Mouse (Mus musculus) hindbrain, postnatal 0 days (tissue): Measurements from ENCODE around the gene Elp5. TPM values are rescaled to one million over a fixed set of nuclear protein-coding genes. Genes with fewer than 3 reads are reported as not detected.

Experiments
- ATAC-seq: fragments of 200-750 bp; cut with Nextera tagmentation; 2 replicates; pipeline ENCODE4 v1.8.0; 2017; ENCODE audit warnings: mild to moderate bottlenecking, moderate TSS enrichment, moderate library complexity
- DNase-seq: peaks from one replicate; pipeline ENCODE4 v3.0.0-alpha.2; 2015; ENCODE audit warnings: low spot score
- H3K27ac ChIP-seq: fragments of 300-500 bp; sonication (generic); 2 replicates; pipeline ENCODE4 v1.5.1; 2014; ENCODE audit warnings: mild to moderate bottlenecking
- H3K27me3 ChIP-seq: fragments of 300-500 bp; sonication (generic); 2 replicates; pipeline ENCODE4 v1.6.1; 2014; ENCODE audit warnings: low read length, mixed read lengths; ENCODE audit not compliant: insufficient read depth
- H3K36me3 ChIP-seq: fragments of 300-500 bp; sonication (generic); 2 replicates; pipeline ENCODE4 v1.6.1; 2014; ENCODE audit warnings: low read length, mixed read lengths; ENCODE audit not compliant: insufficient read depth
- H3K4me1 ChIP-seq: fragments of 300-500 bp; sonication (generic); 2 replicates; pipeline ENCODE4 v1.6.1; 2014; ENCODE audit warnings: antibody characterized with exemption, low read length, mixed read lengths; ENCODE audit not compliant: insufficient read depth
- H3K4me2 ChIP-seq: fragments of 300-500 bp; sonication (generic); 2 replicates; pipeline ENCODE4 v1.6.1; 2014; ENCODE audit warnings: low read depth, mild to moderate bottlenecking, low read length, moderate library complexity, mixed read lengths
- H3K4me3 ChIP-seq: fragments of 300-500 bp; sonication (generic); 2 replicates; pipeline ENCODE4 v1.5.1; 2014; ENCODE audit warnings: low read length
- H3K9ac ChIP-seq: fragments of 300-500 bp; sonication (generic); replicated peaks from 2 replicates; pipeline ENCODE4 v1.6.1; 2014; ENCODE audit warnings: mild to moderate bottlenecking, low read length, moderate library complexity, mixed read lengths
- H3K9me3 ChIP-seq: fragments of 300-500 bp; sonication (generic); 2 replicates; pipeline ENCODE4 v1.6.1; 2016; ENCODE audit warnings: low read length, mixed read lengths
- CTCF ChIP-seq: IDR thresholded peaks from 2 replicates; pipeline ENCODE4 v1.5.1; 2016; ENCODE audit warnings: antibody characterized with exemption, control low read depth, low read depth
- WGBS: fragments of 180-500 bp; shearing (Covaris S2); extraction: QIAGEN DNeasy Blood & Tissue Kit; methylation state at CpG from one replicate; pipeline ENCODE4 v1.1.7; 2014; 5-methylcytosine and 5-hydroxymethylcytosine counted together
- polyA plus RNA-seq: library from polyadenylated mRNA; unstranded; fragments of >200 nt; fragmentation: Nextera tagmentation; extraction: Ambion mirVana; gene quantifications from 2 replicates; pipeline ENCODE4 v1.2.1, GENCODE M21; 2015
- total RNA-seq: library from RNA; depleted of rRNA; stranded (reverse); fragments of >200 nt; gene quantifications from 2 replicates; pipeline ENCODE4 v1.2.3, GENCODE M21; 2014

Gene Elp5
- total and polyA plus RNA-seq, 2 experiments from 2014 or later = 137 to 168 TPM

- WGBS = 86% methylated on average over 6 of the region's 6 CpGs
- Histone ChIP-seq H3K9me3 (no peaks in the 10 kb centered on the region), H3K36me3 (peaks cover 74% of the 10 kb centered on the region), H3K27ac (no peak overlapping the region), H3K4me3 (no peak overlapping the region), H3K27me3 (no peaks in the 10 kb centered on the region), H3K4me1 (peaks cover 6% of the 10 kb centered on the region), H3K9ac (no peak overlapping the region), H3K4me2 (no peak overlapping the region)
- TF ChIP-seq CTCF = no peak
- ATAC-seq (no peak), DNase-seq (no peak)
Measured at GRCm38 (mm10) chr11:70010033-70010432, 27.7 kb upstream of the Elp5 start.

GRCm38 (mm10) chr11:70005521-70005920, 23.2 kb upstream of the Elp5 start:
- Histone ChIP-seq H3K9me3 (no peaks in the 10 kb centered on the region), H3K27me3 (no peaks in the 10 kb centered on the region), H3K27ac (no peak overlapping the region), H3K4me3 (no peak overlapping the region), H3K4me2 (no peak overlapping the region), H3K9ac (no peak overlapping the region), H3K36me3 (peaks cover 54% of the 10 kb centered on the region), H3K4me1 (peaks cover 22% of the 10 kb centered on the region)
- TF ChIP-seq CTCF = peak; percentile 48
- WGBS = 55% methylated on average over 5 of the region's 5 CpGs
- DNase-seq (no peak), ATAC-seq (no peak)

DNA sequence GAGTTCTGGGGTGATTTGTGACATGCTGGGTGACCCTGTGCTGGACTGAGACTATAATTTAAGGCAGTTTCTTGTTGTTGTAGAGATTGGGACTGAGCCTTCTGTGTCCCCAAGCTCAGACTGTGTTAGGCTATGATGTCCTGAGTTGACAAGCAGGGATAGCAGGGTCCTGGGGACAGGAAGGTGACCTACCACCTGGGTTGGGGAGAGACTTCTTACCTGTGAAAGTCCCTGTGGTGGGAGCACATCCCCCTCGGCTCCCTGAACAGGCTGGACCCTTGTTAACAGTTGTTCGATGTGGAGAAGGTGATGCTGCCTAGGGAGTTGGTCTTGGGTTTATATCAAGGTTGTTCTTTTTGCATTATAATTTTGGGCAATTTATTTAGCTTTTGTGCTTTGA, 20.2 kb upstream of the Elp5 start:
- no peak for TF ChIP-seq CTCF
- WGBS = 96% methylated on average over 2 of the region's 2 CpGs
- Histone ChIP-seq H3K9ac (no peak overlapping the region), H3K36me3 (peaks cover 37% of the 10 kb centered on the region), H3K27me3 (no peaks in the 10 kb centered on the region), H3K27ac (no peak overlapping the region), H3K4me1 (peaks cover 22% of the 10 kb centered on the region), H3K4me2 (peak overlapping the region; percentile 92), H3K4me3 (peak overlapping the region; percentile 67), H3K9me3 (no peaks in the 10 kb centered on the region)
- ATAC-seq (no peak), DNase-seq (no peak)

- peaks cover 31% of the 10 kb centered on the region for H3K36me3 ChIP-seq
- peak overlapping the region; percentile 67 for H3K4me3 ChIP-seq
- H3K27ac ChIP-seq = no peak overlapping the region
- no peaks in the 10 kb centered on the region for H3K9me3 ChIP-seq
- H3K4me1 ChIP-seq = peaks cover 22% of the 10 kb centered on the region
- ATAC-seq (no peak), DNase-seq (peak; percentile 77)
- H3K9ac ChIP-seq = no peak overlapping the region
- peak; percentile 76 for TF ChIP-seq CTCF
- H3K4me2 ChIP-seq = peak overlapping the region; percentile 92
- H3K27me3 ChIP-seq = no peaks in the 10 kb centered on the region
Measured at GRCm38 (mm10) chr11:70001865-70002264, 19.5 kb upstream of the Elp5 start.

DNA sequence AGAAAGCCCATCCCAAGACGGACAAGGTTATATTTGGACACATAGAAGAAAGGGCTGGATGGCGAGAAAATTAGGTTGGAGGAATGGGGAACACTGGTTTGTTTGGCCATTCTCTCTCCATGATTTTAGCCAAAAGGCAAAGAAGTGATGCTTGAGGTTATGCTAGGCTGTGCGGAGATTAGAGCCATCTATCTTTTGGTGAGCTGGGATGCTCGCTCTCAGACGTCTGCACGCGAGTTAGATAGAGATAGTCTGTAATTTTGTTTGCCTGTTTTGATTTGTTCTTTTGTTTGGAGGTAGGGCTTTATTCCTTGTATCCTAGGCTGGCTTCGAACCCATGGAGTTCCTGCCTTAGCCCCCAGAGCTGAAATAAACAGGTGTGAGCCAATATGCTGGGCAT, 18.8 kb upstream of the Elp5 start:
- H3K9ac ChIP-seq = peak overlapping the region; percentile 77
- no peak for DNase-seq
- no peak for TF ChIP-seq CTCF
- peak overlapping the region; percentile 88 for H3K27ac ChIP-seq
- H3K4me2 ChIP-seq = peak overlapping the region; percentile 92
- no peak for ATAC-seq
- H3K4me3 ChIP-seq = peak overlapping the region; percentile 67
- peaks cover 22% of the 10 kb centered on the region for H3K4me1 ChIP-seq
- no peaks in the 10 kb centered on the region for H3K27me3 ChIP-seq
- 15% methylated on average over 8 of the region's 8 CpGs for WGBS
- peaks cover 24% of the 10 kb centered on the region; the same call in 1 of the 2 replicates for H3K36me3 ChIP-seq
- H3K9me3 ChIP-seq = no peaks in the 10 kb centered on the region

- WGBS = 2% methylated on average over 47 of the region's 48 CpGs
- peaks cover 22% of the 10 kb centered on the region for H3K4me1 ChIP-seq
- DNase-seq (peak; percentile 98), ATAC-seq (peak; percentile 78)
- no peaks in the 10 kb centered on the region for H3K9me3 ChIP-seq
- peak within 1 kb of the TSS; percentile 77 for H3K9ac ChIP-seq
- peak within 1 kb of the TSS; percentile 92 for H3K4me2 ChIP-seq
- peak within 1 kb of the TSS; percentile 88 for H3K27ac ChIP-seq
- no peaks in the 10 kb centered on the region for H3K27me3 ChIP-seq
- H3K36me3 ChIP-seq = peaks cover 20% of the 10 kb centered on the region; the same call in 1 of the 2 replicates
- H3K4me3 ChIP-seq = peak within 1 kb of the TSS; percentile 67
- no peak for TF ChIP-seq CTCF
Measured at GRCm38 (mm10) chr11:70000396-70000898, 18.1 kb upstream of the Elp5 start, which contains the start of gene Dvl2. Gene Dvl2 (plus strand): TSS chr11:70000595.

DNA sequence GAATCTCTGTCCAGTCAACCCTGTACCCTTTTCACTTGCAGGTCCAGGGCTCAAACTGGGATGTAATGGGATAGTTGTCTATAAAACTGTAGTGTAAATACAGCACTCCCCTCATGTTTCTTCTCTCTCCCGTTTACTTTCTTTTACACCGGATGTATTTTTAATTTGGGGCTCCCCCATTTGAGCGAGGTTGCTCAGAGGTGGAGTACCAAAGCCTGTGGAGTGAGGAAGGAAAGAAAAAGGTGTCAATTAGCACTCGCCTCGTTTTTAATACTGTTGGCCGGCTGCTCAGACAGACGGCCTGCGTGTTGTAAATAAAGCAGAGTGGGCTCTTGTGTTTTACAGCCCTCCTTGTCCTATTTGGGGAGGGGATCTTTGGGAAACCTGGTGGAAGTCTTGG, 17.3 kb upstream of the Elp5 start:
- no peak for TF ChIP-seq CTCF
- DNase-seq (no peak), ATAC-seq (no peak)
- H3K9ac ChIP-seq = no peak overlapping the region
- H3K4me3 ChIP-seq = no peak overlapping the region
- H3K9me3 ChIP-seq = no peaks in the 10 kb centered on the region
- peak overlapping the region; percentile 88; the same call in 1 of the 2 replicates for H3K27ac ChIP-seq
- 86% methylated on average over 8 of the region's 8 CpGs for WGBS
- H3K4me1 ChIP-seq = peaks cover 22% of the 10 kb centered on the region
- H3K36me3 ChIP-seq = peaks cover 12% of the 10 kb centered on the region; the same call in 1 of the 2 replicates
- H3K4me2 ChIP-seq = peak overlapping the region; percentile 92; the same call in 1 of the 2 replicates
- H3K27me3 ChIP-seq = no peaks in the 10 kb centered on the region
